Mouse (Mus musculus): Measurements from ENCODE around the gene Ntsr1. TPM values are rescaled to one million over a fixed set of nuclear protein-coding genes. Genes with fewer than 3 reads are reported as not detected.

The Ntsr1 gene
- polyA plus RNA-seq, 1 experiment from 2014 or later = 0.08 TPM

DNA sequence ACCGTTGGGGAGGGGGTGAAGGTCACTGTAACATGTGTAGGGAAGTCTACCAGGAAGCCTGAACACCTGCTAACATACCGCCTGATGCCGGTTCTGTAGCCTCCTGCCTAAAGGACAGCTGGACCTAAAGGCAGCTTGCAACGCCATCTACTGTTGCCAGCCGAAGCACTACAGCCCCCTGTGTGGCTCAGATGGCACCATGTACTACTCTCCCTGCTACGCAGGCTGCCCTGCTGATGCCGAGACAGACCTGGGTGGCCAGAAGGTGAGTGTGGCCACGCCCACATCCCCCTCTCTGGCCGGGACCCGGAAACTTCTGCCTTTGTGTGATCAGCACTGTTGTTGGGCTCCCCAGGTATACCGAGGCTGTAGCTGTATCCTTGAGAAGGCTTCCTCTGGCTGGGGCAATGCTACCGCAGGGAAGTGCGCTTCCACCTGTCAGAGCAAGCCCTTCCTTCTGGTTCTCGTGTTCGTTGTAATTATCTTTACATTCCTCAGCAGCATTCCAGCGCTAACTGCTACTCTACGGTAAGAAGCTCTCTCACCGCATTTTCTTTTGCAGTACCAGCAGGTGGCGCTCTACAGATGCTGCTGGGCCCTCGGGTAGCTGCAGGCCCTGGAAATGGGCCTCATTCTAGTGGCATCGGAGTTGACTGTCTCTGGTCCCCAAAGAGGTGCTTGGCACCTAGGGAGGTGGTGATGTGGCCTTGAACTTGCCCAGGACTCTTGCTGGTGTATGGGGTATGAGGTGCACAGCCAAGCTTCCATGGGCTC lies 27.3 kb upstream of the Ntsr1 start:
- no peak overlapping the region for H3K9ac ChIP-seq (replicated peaks)
- 3% methylated on average over 21 of the region's 21 CpGs for WGBS
- H3K4me3 ChIP-seq (replicated peaks) = no peak overlapping the region; the same call in 1 of the 2 replicates
- no peak overlapping the region for H3K27ac ChIP-seq
- ATAC-seq (ENCODE audit: insufficient number of reproducible peaks, insufficient read depth, low FRiP score, low TSS enrichment, low read depth) = 0 out of 2 replicates have a peak, but pooled peaks have one; percentile 43
- H3K4me1 ChIP-seq (replicated peaks) = peaks cover 9% of the 10 kb centered on the region
- peaks cover 15% of the 10 kb centered on the region; the same call in 1 of the 2 replicates for H3K27me3 ChIP-seq
- peak overlapping the region; percentile 46 for H3K4me2 ChIP-seq
- no peaks in the 10 kb centered on the region for H3K9me3 ChIP-seq
- no peaks in the 10 kb centered on the region for H3K36me3 ChIP-seq

DNA sequence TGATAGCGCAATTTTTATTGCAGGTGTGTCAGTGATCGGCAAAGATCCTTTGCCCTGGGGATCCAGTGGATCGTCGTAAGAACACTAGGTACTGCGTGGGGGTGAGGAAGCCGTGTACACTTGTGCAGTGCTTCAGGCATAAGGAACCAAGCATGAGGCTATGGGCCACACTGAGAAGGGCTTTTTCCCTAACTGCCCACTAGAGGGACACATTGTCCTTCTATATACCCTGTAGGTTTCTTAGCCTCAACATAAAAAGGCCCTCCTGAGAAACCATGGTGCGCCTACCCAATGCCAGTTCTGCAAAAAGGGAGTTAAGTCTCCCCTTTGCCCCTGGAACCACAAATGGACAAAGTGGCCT lies 26.7 kb upstream of the Ntsr1 start:
- ATAC-seq (ENCODE audit: insufficient number of reproducible peaks, insufficient read depth, low FRiP score, low TSS enrichment, low read depth) = peak; percentile 58
- no peak overlapping the region for H3K27ac ChIP-seq
- WGBS = 34% methylated on average over 7 of the region's 7 CpGs
- no peak overlapping the region for H3K9ac ChIP-seq (replicated peaks)
- peaks cover 15% of the 10 kb centered on the region; the same call in 1 of the 2 replicates for H3K27me3 ChIP-seq
- peaks cover 9% of the 10 kb centered on the region for H3K4me1 ChIP-seq (replicated peaks)
- no peaks in the 10 kb centered on the region for H3K36me3 ChIP-seq
- H3K4me3 ChIP-seq (replicated peaks) = no peak overlapping the region
- no peak overlapping the region; the same call in 1 of the 2 replicates for H3K4me2 ChIP-seq
- H3K9me3 ChIP-seq = no peaks in the 10 kb centered on the region

DNA sequence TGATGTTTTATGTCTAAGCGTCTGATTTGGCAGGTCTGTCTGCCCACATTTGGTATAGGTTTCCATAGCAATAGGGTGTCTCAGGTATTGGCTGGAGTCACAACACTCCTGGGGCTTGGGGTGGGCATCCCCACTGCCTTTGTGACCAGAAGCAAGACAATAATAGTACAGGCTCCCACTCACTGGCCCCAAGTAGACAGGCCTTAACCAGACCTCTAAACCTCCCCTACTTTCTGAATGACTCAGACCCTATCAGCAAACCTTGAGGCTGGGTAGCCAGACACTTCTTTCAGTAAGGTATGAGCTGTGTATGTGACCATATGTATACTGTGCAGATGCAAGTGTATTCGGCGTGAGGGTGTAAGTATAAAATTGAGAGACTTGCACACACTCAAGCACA lies 24.9 kb upstream of the Ntsr1 start:
- H3K4me1 ChIP-seq (replicated peaks) = peaks cover 9% of the 10 kb centered on the region
- H3K9me3 ChIP-seq = no peaks in the 10 kb centered on the region
- H3K9ac ChIP-seq (replicated peaks) = no peak overlapping the region
- H3K27me3 ChIP-seq = peaks cover 19% of the 10 kb centered on the region
- no peak for ATAC-seq (ENCODE audit: insufficient number of reproducible peaks, insufficient read depth, low FRiP score, low TSS enrichment, low read depth)
- H3K36me3 ChIP-seq = no peaks in the 10 kb centered on the region
- no peak overlapping the region for H3K4me2 ChIP-seq
- WGBS = 85% methylated on average over 3 of the region's 3 CpGs
- no peak overlapping the region for H3K27ac ChIP-seq
- H3K4me3 ChIP-seq (replicated peaks) = no peak overlapping the region

DNA sequence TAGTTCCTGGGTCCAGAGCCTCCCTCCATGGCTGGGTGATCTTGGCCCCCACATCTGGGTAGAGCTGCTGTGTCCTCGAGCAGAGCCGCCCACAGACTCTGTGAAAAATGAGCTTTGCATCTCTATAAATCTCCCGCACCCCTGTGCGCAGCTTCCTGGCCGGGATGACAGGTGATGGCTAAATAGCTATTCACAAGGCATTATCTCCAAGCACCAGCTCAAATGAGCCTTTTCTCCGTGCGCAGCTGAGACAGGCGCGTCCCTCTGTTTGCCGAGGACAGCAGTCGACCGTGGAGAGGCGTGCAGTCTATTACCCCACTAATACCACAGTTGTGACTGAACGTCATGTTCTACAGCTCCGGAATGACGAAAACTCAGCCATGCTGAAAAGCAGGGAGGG lies 17.5 kb upstream of the Ntsr1 start:
- Histone ChIP-seq H3K27ac (no peak overlapping the region), H3K4me3 (replicated peaks) (no peak overlapping the region), H3K9ac (replicated peaks) (no peak overlapping the region), H3K4me1 (replicated peaks) (peaks cover 7% of the 10 kb centered on the region; the same call in 1 of the 2 replicates), H3K36me3 (no peaks in the 10 kb centered on the region), H3K27me3 (peaks cover 25% of the 10 kb centered on the region), H3K4me2 (no peak overlapping the region), H3K9me3 (no peaks in the 10 kb centered on the region)
- 25% methylated on average over 16 of the region's 16 CpGs for WGBS
- ATAC-seq (ENCODE audit: insufficient number of reproducible peaks, insufficient read depth, low FRiP score, low TSS enrichment, low read depth) = no peak

DNA sequence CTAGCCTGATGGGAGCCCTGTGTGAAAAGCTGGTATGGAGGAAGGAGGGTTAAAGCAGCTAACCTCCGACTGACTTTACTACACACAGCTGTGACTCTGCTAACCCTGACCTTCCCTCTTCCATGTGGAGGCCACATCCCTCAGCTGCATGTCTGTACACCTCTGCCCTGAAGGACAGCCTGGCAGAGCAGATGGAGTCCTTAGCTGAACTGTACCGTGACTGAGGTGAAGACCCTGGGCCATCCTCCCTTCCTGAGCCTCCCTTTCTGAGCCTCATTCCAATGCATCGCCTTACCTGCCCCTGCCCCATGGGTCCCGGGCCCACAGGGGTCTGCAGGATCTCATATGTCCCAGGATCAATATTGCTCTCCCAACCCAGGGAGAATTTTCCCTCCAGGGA lies 14.9 kb upstream of the Ntsr1 start:
- H3K4me2 ChIP-seq = no peak overlapping the region
- peaks cover 38% of the 10 kb centered on the region for H3K27me3 ChIP-seq
- 42% methylated on average over 4 of the region's 4 CpGs for WGBS
- H3K9ac ChIP-seq (replicated peaks) = no peak overlapping the region
- ATAC-seq (ENCODE audit: insufficient number of reproducible peaks, insufficient read depth, low FRiP score, low TSS enrichment, low read depth) = no peak
- no peak overlapping the region for H3K4me3 ChIP-seq (replicated peaks)
- H3K4me1 ChIP-seq (replicated peaks) = peaks cover 7% of the 10 kb centered on the region; the same call in 1 of the 2 replicates
- H3K36me3 ChIP-seq = no peaks in the 10 kb centered on the region
- no peaks in the 10 kb centered on the region for H3K9me3 ChIP-seq
- H3K27ac ChIP-seq = no peak overlapping the region

DNA sequence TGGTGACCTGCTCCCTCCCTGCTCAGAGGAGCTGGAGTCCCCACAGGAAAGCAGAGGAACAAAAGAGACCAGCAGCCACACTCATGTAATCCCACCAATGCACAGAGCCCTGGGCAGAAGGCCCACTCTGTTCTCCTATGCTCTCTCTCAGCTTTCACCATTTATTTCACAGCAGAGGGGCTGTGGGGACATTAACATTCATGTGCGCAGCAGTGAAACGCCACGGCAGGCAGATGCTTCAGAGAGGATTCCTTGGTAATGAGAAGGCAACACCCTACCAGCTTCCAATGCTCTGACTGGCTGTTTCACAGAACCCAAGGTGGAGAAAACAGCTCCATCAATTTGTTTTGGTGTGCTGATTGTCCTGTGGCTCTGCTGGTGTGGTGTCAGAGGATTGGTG lies 14.5 kb upstream of the Ntsr1 start:
- ATAC-seq (ENCODE audit: insufficient number of reproducible peaks, insufficient read depth, low FRiP score, low TSS enrichment, low read depth) = no peak
- no peaks in the 10 kb centered on the region for H3K36me3 ChIP-seq
- H3K4me3 ChIP-seq (replicated peaks) = no peak overlapping the region
- no peak overlapping the region for H3K27ac ChIP-seq
- peaks cover 7% of the 10 kb centered on the region; the same call in 1 of the 2 replicates for H3K4me1 ChIP-seq (replicated peaks)
- H3K4me2 ChIP-seq = no peak overlapping the region
- H3K27me3 ChIP-seq = peaks cover 38% of the 10 kb centered on the region
- no peak overlapping the region for H3K9ac ChIP-seq (replicated peaks)
- H3K9me3 ChIP-seq = no peaks in the 10 kb centered on the region
- WGBS = 53% methylated on average over 3 of the region's 3 CpGs

DNA sequence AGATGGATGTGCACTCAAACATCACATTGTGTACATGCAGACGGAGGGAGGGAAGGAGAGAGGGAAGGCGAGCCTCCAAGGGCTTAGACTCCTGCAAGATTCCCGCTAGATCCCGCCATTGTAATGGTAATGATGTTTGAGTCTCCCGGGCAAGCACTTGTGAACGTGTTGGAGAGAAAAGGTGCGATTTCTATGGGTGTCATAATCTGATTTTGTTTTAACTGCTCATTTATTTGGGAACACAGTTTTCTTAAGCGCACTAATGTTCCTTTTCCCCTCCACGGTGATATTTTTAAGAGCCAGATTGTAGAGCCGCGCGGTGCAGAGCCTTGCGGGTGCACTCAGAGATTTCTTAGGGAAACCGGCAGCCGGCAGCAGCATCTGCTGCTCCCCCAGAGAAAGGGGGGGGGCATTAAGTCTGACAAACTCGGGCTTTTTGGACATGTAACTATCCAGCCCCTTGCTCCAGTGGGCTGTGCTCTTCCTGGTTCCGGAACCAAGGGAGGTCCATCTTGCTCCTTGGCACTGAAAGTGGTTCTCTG lies 11.5 kb upstream of the Ntsr1 start:
- Histone ChIP-seq H3K4me1 (replicated peaks) (no peaks in the 10 kb centered on the region), H3K9me3 (no peaks in the 10 kb centered on the region), H3K27ac (no peak overlapping the region), H3K27me3 (peaks cover 27% of the 10 kb centered on the region), H3K4me2 (no peak overlapping the region), H3K4me3 (replicated peaks) (no peak overlapping the region), H3K36me3 (no peaks in the 10 kb centered on the region), H3K9ac (replicated peaks) (no peak overlapping the region)
- ATAC-seq (ENCODE audit: insufficient number of reproducible peaks, insufficient read depth, low FRiP score, low TSS enrichment, low read depth) = no peak
- WGBS = 22% methylated on average over 17 of the region's 17 CpGs

DNA sequence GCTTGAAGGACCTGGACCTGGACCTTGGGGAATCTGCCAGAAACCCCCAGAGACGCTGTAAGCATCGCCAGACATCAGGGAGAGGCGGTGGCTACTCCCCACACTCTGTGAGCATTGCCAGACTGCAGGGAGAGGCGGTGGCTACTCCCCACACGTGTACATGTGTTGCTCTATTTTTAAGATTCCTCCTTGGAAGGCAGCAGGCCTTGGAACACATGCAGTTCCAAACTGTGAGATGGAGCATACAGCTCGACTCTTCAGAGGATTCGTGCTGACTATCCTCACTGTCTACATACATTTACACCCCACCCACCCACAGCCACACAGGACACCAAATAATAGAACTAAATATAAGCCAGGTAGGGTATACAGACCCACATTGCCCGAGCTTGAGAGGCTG lies 3.9 kb upstream of the Ntsr1 start:
- Histone ChIP-seq H3K27ac (no peak overlapping the region), H3K4me3 (replicated peaks) (no peak overlapping the region), H3K4me2 (no peak overlapping the region), H3K9ac (replicated peaks) (no peak overlapping the region), H3K36me3 (no peaks in the 10 kb centered on the region), H3K9me3 (no peaks in the 10 kb centered on the region), H3K27me3 (peaks cover 43% of the 10 kb centered on the region), H3K4me1 (replicated peaks) (peaks cover 18% of the 10 kb centered on the region)
- no peak for ATAC-seq (ENCODE audit: insufficient number of reproducible peaks, insufficient read depth, low FRiP score, low TSS enrichment, low read depth)
- 74% methylated on average over 8 of the region's 8 CpGs for WGBS

DNA sequence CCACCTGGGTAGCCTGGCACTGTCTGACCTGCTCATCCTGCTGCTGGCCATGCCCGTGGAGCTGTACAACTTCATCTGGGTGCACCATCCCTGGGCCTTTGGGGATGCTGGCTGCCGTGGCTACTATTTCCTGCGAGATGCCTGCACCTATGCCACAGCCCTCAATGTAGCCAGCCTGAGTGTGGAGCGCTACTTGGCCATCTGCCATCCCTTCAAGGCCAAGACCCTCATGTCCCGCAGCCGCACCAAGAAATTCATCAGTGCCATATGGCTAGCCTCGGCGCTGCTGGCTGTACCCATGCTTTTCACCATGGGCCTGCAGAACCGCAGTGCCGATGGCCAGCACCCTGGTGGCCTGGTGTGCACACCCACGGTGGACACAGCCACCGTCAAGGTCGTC lies 950 bp downstream of the Ntsr1 start:
- H3K27ac ChIP-seq = no peak overlapping the region
- H3K4me2 ChIP-seq = no peak overlapping the region
- 39% methylated on average over 13 of the region's 13 CpGs for WGBS
- H3K9ac ChIP-seq (replicated peaks) = no peak overlapping the region
- H3K4me3 ChIP-seq (replicated peaks) = no peak overlapping the region
- peaks cover 69% of the 10 kb centered on the region for H3K27me3 ChIP-seq
- no peaks in the 10 kb centered on the region for H3K36me3 ChIP-seq
- ATAC-seq (ENCODE audit: insufficient number of reproducible peaks, insufficient read depth, low FRiP score, low TSS enrichment, low read depth) = no peak
- H3K9me3 ChIP-seq = no peaks in the 10 kb centered on the region
- H3K4me1 ChIP-seq (replicated peaks) = peaks cover 25% of the 10 kb centered on the region

DNA sequence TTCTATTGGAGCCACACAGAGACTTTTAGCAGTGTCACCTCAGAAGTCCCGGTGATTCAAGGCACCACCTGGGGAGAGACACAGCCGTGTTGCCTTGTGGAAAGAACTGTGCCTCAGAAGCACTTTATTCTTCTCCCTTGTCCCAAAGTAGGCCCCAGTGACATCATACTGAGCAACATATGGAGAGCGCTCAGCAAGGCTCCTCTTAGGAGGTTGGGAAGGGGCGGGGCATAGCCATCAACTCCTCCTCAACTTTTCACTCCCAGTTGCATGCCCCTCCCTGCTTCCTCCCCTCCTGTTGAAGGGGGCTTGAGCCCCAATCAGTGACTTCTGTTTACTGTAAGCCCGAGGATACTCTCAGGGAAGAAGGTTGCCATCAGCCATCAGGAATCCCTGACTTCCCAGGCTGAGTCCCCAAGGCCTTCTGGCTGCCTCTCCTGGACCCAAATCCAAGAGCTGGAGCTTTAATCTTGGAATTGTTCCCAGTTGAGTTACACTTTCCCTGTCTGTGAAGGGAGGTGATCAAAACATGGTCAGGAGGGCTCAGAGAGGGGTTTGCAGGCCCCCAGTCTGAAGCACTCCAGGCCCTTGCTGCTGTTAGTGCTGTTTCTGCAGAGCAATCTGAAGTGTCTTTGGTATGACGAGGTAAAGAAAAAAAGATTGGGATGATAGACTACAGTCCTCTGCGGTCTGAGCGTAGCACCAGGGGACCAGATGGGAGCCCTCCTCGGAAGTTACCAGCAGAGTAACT lies 1.6 kb downstream of the Ntsr1 start:
- Histone ChIP-seq H3K27me3 (peaks cover 69% of the 10 kb centered on the region), H3K4me2 (no peak overlapping the region), H3K4me3 (replicated peaks) (no peak overlapping the region), H3K9me3 (no peaks in the 10 kb centered on the region), H3K4me1 (replicated peaks) (peaks cover 25% of the 10 kb centered on the region), H3K27ac (no peak overlapping the region), H3K9ac (replicated peaks) (no peak overlapping the region), H3K36me3 (no peaks in the 10 kb centered on the region)
- WGBS = 32% methylated on average over 9 of the region's 9 CpGs
- ATAC-seq (ENCODE audit: insufficient number of reproducible peaks, insufficient read depth, low FRiP score, low TSS enrichment, low read depth) = no peak

DNA sequence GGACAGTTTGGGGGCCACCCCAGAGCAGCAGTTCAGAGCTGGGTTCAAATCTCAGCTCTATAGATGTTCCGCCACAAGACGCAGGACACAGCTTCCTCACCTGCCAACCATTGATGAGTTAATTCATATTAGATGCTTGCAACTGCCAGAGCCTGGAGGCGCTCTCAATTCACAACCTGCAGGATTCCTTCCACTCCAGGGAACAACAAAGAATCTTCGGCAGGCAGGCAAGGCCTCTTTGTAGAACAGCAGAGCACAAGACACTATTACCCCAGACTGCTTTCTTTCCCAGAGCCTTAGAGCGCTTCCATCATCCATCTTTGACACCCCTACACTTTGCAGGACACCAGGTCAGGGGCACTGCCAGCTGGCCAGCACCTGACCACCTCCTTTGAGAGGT lies 6.5 kb downstream of the Ntsr1 start:
- no peak for ATAC-seq (ENCODE audit: insufficient number of reproducible peaks, insufficient read depth, low FRiP score, low TSS enrichment, low read depth)
- WGBS = 79% methylated on average over 5 of the region's 5 CpGs
- Histone ChIP-seq H3K4me1 (replicated peaks) (peaks cover 19% of the 10 kb centered on the region), H3K27me3 (peaks cover 27% of the 10 kb centered on the region), H3K4me2 (no peak overlapping the region), H3K9me3 (no peaks in the 10 kb centered on the region), H3K36me3 (no peaks in the 10 kb centered on the region), H3K4me3 (replicated peaks) (no peak overlapping the region), H3K9ac (replicated peaks) (no peak overlapping the region), H3K27ac (no peak overlapping the region)
